9 mouse cellular contexts compared by ENCODE assay signal in genomic region chr3:103858881-103859801, GRCm38 (mm10). TPM values are rescaled to one million over a fixed set of nuclear protein-coding genes. Genes with fewer than 3 reads are reported as not detected.
DNase-seq lines count a peak whose midpoint lies in the region; ATAC-seq and TF ChIP-seq lines count a peak whose summit lies in the region.
"Had no signal": no experiment of that assay in that cellular context is flagged by ENCODE, and none has a peak within 500 bp of the region (broad histone marks: within the 10 kb centered on the region; RNA-seq: fewer than 3 reads in every experiment).

TSS of gene Ptpn22 (plus strand) at chr3:103859795.

- H3K27me3 ChIP-seq in stomach, embryonic 15.5 days (replicated peaks): no peaks in the 10 kb centered on the region
- no peaks in the 10 kb centered on the region for H3K27me3 ChIP-seq in stomach, postnatal 0 days (ENCODE audit: control insufficient read depth, insufficient read depth, low read length)
- H3K27me3 ChIP-seq: limb, embryonic 15.5 days had no signal

- no peak for TF ChIP-seq CTCF in stomach, postnatal 0 days (IDR thresholded peaks at IDR 0.05; ENCODE audit: low read depth)

- H3K4me2 ChIP-seq in stomach, embryonic 15.5 days: no peak within 1 kb of the TSS
- no peak within 1 kb of the TSS for H3K4me2 ChIP-seq in stomach, postnatal 0 days (replicated peaks; ENCODE audit: low read depth)
- H3K4me2 ChIP-seq: limb, embryonic 15.5 days had no signal

- no peak within 1 kb of the TSS for H3K4me3 ChIP-seq in stomach, embryonic 15.5 days (replicated peaks)
- H3K4me3 ChIP-seq in stomach, postnatal 0 days (ENCODE audit: low read depth, low read length): no peak within 1 kb of the TSS
- H3K4me3 ChIP-seq: limb, embryonic 15.5 days had no signal

- no peaks in the 10 kb centered on the region for H3K36me3 ChIP-seq in stomach, embryonic 15.5 days
- no peaks in the 10 kb centered on the region for H3K36me3 ChIP-seq in stomach, postnatal 0 days (ENCODE audit: control insufficient read depth, insufficient read depth, low read length)
- H3K36me3 ChIP-seq: limb, embryonic 15.5 days had no signal

- DNase-seq in stomach, postnatal 0 days (ENCODE audit: low spot score): no peak
- DNase-seq in heart, postnatal 36 days: peak; percentile 10 to 18
- peak; percentile 63 for DNase-seq in thymus, postnatal 4 days
- no peak for DNase-seq in cerebellum, adult 8-10 months
- no peak for DNase-seq in cerebellum, adult 18-20 months
- no peak for DNase-seq in frontal cortex, adult 2 months (ENCODE audit: extremely low spot score in 1 of 2, low spot score in 1 of 2)

- no peak for ATAC-seq in stomach, embryonic 15.5 days (ENCODE audit: insufficient read depth, low FRiP score, low read depth)
- ATAC-seq in stomach, postnatal 0 days (ENCODE audit: low FRiP score, low TSS enrichment): no peak
- ATAC-seq in megakaryocyte, adult 5-6 weeks (ENCODE audit: poor library complexity, severe bottlenecking): peak; percentile 74

- H3K9me3 ChIP-seq in stomach, embryonic 15.5 days: no peaks in the 10 kb centered on the region
- H3K9me3 ChIP-seq in stomach, postnatal 0 days (ENCODE audit: control insufficient read depth, low read length): no peaks in the 10 kb centered on the region
- H3K9me3 ChIP-seq: limb, embryonic 15.5 days had no signal

- intact Hi-C loops in heart, postnatal 36 days (cut with DNase I): no loop called here

- no peaks in the 10 kb centered on the region for H3K4me1 ChIP-seq in stomach, embryonic 15.5 days
- H3K4me1 ChIP-seq in stomach, postnatal 0 days (replicated peaks; ENCODE audit: control insufficient read depth, insufficient read depth): no peaks in the 10 kb centered on the region
- H3K4me1 ChIP-seq: limb, embryonic 15.5 days had no signal

- H3K27ac ChIP-seq in stomach, embryonic 15.5 days: 0 out of 2 replicates have a peak within 1 kb of the TSS, but pooled peaks have one; percentile 16
- H3K27ac ChIP-seq in stomach, postnatal 0 days (replicated peaks): no peak within 1 kb of the TSS
- H3K27ac ChIP-seq: limb, embryonic 15.5 days had no signal

- 65% methylated on average over 12 of the region's 12 CpGs for WGBS in stomach, embryonic 15.5 days
- 65% methylated on average over 12 of the region's 12 CpGs for WGBS in stomach, postnatal 0 days

- TF ChIP-seq EP300 in stomach, postnatal 0 days (optimal IDR thresholded peaks at IDR 0.05): no peak

- no peak within 1 kb of the TSS for H3K9ac ChIP-seq in stomach, embryonic 15.5 days
- H3K9ac ChIP-seq in stomach, postnatal 0 days (ENCODE audit: low read length): no peak within 1 kb of the TSS
- H3K9ac ChIP-seq: limb, embryonic 15.5 days had no signal

RNA-seq across cellular contexts. Expression of gene Ptpn22, which starts in this region (rescaled TPM):
- 1.8 TPM in 2 replicates for polyA plus RNA-seq in stomach, embryonic 15.5 days (2015; fragmentation: Nextera tagmentation; extraction: Ambion mirVana)
- polyA plus RNA-seq in stomach, postnatal 0 days (2015; fragmentation: Nextera tagmentation; extraction: Ambion mirVana): 0.59 and 0.68 TPM in 2 replicates
- total RNA-seq in heart, postnatal 36 days (2021): under 1 TPM; 0.61 to 0.62 TPM
- total RNA-seq in megakaryocyte, adult 5-6 weeks (2015): 140 and 154 TPM in 2 replicates
- total RNA-seq in megakaryocyte, adult 5-6 weeks (2017): 84.6 and 105 TPM in 2 replicates
- 0.92 and 1.1 TPM in 2 replicates for polyA plus RNA-seq in frontal cortex, adult 2 months (2012; rRNA removed)

Comparison
In these comparisons a context has a peak if more than half of its experiments do, and no peak if none do; other contexts are left out.
1. RNA of gene Ptpn22 (total RNA-seq): 84.6 to 154 TPM in megakaryocyte, adult 5-6 weeks; 0.61 to 0.62 TPM in heart, postnatal 36 days; every median in the first group is over 10 times any median in the second.
2. Peak in DNase-seq in heart, postnatal 36 days; RNA of the gene not detected or under 1 TPM.